Mouse (Mus musculus): ENCODE measurements at regions not wholly inside any gene's neighbourhood (a gene's known extent, or its start where the extent isn't known, plus 50 kb on each side); places are given as distances from the start of the nearest gene placed in this dataset.
"Not testable (repeated sequence)": the region's sequence is repeated elsewhere in the genome, so short reads cannot be mapped to it uniquely, and the experiment has no call there.

DNA sequence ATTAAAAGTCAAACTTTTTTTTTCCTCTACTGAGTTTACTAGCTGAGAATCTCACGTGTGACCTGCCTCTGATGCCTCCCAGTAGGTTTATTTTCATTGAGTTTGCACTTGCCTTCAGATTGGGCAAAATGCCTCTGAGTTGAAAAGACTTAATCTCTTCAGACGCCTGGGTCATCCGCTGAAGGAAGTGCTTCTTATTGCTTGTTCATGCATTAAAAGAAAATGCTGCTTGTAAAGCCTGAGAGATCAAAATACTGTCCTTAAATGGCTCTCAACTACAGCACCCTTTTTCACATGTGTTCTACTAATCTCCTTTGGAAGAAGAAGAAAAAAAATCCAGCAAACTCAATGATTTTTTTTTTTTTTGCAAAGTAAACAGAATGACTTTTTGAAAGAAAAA, 351.5 kb downstream of the Kcnh5 start:
- DNase-seq (ENCODE audit: low read depth, low spot score), result no peak

DNA sequence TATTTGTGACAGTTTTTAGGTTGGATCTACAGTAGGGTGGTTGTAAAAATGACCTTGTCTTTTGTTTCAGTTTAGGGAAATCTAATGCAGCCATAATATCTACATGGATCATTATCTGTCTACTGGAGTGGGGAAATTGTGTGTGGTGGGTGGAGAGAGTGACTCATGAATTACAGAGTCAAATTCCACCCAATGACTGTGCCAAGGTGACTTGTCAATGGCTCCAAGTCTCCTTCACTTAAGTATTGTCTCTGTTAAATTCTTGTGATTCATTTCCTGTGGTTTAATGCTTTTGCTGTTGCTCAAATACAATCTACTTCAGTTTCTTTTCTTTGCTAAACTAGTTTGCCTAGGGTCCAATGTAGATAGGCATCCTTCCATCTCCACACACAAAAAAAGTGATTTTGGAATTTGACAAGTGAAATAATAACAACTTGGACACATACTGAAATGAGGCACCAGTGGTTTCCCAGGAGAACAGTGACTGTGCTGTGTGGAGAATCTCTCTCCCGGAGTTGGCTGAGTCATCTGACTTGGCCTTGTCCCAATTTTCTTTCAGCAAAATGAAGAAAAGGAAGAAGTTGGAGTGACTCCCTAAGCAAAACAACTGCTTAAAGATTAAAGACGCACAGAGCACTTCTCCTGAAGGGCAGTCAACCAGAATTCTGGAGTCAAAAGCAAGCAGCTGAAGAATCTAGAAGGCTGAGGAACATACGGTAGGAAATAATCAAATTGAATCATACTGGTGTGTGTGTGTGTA, 352.2 kb downstream of the Kcnh5 start:
- no peak for DNase-seq (ENCODE audit: low read depth, low spot score)

DNA sequence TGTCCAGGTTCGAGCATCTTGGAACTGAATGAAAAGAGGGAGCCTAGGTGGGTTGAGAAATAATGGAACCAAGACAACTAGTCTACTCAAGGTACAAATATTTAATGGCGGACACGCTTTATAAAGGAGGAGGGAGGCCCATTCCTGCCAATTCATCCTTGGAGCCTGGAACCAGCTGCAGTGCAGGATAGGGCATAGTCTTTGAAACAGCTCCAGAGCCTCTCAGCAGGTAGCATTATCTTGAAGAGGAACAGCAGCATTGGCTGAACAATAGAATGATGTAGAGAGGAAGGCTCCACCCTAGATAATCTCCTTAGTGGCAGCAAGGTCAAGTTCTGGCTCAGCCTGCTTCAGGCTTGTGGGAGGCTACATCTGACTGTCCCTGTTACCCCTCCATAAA, 361.0 kb downstream of the Kcnh5 start:
- not testable (repeated sequence) for DNase-seq (ENCODE audit: low read depth, low spot score)

DNA sequence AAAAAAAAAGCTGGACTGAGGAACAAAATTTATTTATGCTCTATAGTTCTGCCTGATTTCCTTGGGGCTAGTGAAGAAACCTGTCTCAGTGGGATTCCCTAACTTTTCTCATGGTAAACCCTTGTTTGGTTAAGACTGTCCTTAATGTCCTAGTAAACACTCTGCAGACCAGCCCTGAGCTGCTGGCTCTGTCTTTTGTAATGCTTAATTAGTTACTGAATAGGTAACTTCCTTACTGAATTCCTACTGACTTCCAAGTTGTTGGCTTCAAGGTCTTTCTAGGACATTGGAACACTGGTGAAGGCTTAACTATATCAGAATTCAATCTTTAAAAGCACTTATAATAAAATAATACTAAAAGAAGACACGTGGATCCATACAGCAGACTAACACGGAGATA, 368.6 kb downstream of the Kcnh5 start:
- DNase-seq (ENCODE audit: low read depth, low spot score), result not testable (repeated sequence)

DNA sequence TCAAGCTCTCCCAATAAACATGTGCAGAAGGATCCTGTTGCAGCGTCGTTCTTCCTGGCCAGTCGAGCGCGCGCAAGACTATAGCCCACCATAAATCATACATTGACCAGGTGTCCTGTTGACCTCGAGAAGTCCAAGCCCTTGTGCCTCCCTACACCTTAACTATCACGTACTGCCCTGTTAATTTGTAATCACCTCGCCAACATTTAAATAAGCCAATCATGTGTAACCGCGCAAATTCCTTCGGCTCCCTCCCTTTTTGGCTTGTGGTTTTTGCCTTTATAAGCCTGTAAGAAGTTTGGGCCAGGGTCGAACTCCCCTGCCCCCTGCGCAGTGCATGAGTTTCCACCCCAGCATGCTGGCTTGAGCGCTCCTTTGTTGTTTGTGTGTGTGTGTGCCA, 369.2 kb downstream of the Kcnh5 start:
- DNase-seq (ENCODE audit: low read depth, low spot score), result not testable (repeated sequence)

DNA sequence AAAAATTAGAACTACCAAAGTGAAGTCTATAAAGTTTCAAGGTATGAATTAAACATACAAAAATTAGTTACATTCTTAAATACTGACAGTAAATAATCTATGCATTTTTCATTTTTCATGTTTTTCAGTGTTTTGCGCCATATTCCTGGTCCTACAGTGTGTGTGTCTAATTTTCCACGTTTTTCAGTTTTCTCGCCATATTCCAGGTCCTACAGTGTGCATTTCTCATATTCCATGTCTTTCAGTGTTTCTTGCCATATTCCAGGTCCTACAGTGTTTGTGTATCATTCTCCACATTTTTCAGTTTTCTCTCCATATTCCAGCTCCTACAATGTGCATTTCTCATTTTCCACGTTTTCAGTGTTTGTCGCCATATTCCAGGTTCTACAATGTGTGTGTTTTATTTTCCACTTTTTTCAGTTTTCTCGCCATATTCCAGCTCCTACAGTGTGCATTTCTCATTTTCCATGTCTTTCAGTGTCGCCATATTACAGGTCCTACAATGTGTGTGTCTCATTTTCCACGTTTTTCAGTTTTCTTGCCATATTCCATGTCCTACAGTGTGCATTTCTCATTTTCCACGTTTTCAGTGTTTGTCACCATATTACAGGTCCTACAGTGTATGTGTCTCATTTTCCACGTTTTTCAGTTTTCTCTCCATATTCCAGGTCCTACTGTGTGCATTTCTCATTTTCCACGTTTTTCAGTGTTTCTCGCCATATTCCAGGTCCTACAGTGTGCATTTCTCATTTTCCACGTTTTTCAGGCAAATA, 373.2 kb downstream of the Kcnh5 start:
- peak; percentile 4 for DNase-seq (ENCODE audit: low read depth, low spot score)

DNA sequence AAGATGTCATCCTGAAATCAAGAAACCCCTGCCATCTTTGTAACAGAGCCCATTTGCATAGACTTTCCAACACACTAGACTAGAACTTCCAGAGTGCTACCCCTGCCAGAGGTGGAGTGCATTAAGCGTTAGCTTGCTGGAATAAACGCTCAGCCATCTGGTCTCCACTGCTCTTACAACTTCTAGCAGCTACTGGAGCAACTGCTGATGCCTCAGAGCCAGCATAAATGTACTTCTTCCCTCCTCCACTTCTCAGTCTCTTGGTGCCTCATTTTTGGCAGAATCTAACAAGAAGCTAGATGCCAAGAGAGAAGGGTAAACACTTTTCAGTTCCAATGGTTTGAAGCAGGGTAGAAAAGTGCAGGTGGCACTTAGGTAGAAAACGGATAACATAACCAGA, 385.1 kb downstream of the Kcnh5 start:
- DNase-seq (ENCODE audit: low read depth, low spot score), result no peak

DNA sequence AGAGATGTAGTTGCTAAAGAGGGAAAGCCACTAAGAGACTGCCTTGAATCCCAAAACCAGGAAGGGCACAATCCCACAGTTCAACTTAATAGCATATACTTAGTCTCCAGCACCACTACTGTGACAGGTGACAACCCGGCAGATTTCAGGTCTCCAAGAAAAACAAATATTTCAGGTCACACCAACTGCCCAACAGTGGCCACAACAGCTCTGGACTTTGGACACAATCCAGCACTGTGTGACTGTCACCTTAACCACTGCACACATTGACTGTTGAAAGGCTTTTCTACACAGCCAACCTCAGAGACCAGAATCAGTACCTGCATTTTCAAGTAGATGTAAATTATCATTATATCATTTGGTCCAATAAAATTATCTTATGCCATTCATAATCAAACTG, 414.8 kb downstream of the Kcnh5 start:
- DNase-seq (ENCODE audit: low read depth, low spot score), result no peak

DNA sequence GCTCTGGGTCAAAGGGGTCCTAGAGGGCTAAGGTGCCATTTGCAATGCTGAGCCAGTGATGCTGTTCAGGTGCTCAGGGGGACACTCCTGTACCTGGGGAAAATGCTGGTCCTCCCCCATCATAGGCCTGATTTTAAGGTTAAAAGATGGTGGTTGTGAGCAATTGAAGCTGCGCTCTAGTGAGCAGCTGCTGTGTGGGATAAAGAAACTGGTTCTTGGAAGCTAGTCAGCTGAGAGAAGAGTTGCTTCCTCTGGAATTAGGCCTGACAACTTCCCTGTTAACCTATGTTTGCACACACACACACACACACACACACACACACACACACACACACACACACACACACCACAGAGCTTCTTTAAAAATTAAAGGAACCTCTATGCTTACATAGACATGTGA, 428.9 kb upstream of the Gm11042 start:
- DNase-seq (ENCODE audit: low read depth, low spot score), result no peak

DNA sequence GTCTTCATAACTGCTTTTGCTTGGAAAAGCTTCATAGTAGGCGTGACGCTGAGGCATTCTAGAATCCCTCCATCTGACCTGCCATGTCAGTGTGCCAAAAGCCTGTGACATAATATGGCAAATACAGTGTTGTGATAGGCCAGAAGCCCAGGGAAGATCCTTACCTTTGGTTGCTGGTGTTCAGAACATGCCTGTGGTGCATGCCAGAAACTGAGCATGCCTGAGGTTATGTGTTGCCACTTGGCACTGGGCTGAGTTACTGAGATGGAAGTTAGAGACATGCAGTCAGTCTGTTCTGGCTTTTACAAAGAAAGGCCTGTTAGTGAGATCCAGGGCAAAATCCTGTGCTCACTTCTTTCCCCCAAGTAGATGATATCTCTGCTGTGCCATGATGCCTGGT, 412.7 kb upstream of the Gm11042 start:
- no peak for DNase-seq (ENCODE audit: low read depth, low spot score)

DNA sequence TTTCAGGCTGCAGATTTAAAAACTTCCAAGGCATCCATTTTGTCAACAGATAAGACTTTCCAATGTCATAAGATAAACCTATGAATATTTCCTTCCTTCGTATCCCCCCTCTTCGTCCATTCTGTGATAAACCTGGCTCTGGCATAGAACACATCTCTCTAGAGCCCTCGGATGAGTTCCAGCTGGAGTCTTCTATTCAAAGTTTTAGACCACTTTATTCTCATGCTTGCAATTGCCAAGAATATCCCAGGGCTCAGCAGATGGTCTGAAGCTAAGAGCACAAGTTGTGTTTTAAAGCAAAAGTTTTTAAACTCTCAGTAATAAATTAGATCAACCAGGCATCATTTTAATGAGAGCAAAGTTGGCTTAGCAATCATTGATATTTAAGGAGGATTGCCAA, 363.0 kb upstream of the Gm11042 start:
- no peak for DNase-seq (ENCODE audit: low read depth, low spot score)

DNA sequence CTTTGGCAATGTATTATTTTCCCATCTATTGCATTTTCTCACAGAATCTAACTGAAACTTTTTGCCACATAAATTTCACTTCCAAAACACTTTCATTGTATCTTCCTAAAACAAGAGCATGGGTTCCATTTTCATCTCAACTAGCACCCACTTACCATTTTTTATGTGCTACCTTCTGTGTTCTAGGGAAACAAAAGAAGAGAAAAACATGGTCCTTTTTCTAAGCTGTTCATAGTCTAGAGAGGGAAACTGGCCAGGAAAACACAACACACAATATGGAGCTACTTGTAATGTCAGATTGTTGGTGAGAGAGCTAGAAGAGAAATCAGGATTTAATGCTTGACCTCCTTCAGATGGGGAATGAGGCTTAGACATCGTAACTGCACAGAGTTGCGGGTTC, 361.6 kb upstream of the Gm11042 start:
- DNase-seq (ENCODE audit: low read depth, low spot score), result no peak

DNA sequence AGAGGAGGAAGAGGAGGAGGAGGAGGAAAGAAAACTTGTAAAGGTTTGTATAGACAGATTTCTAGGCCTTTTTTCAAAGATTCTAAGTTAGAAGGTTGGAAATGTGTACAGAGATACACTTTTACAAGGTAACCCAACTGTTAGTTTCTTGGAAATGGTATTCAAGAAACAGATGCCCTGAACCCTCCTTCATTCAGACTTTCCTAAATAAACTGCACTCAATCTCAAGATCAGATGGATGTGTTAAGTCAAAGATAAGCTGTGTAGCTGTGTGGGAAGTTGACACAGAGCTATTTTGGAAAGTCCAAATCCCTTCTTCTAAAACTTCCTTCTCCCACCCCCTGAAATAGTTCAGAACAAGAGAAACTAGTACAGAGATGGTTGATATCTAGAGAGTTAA, 342.2 kb upstream of the Gm11042 start:
- no peak for DNase-seq (ENCODE audit: low read depth, low spot score)

DNA sequence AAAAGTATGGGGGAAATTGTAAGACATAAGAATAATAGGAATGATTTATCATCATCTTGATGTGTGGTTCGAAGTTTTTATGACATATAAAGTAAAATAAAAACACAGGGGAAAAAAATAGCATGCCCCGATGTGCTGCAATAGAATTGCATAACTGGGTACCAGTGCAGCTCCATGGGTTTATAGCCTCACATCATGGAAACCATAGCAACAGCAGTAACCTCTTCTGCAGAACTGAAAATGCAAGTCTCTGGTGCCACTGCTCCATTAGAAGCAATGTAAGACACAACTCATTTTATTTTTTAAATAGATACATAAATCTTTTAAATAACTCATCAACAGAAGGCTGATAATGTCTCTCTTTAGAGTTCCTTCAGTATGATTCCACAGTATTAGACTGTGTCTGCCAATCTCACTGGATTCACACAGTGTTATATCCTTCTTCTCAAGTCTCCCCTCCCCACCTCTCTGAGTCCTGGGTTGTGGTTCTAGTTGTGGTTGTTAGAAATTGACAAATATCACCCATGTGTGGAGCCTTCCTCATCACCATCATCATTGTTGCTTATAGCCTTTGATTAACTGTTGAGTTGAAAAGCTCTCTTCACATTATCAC, 340.9 kb upstream of the Gm11042 start:
- no peak for DNase-seq (ENCODE audit: low read depth, low spot score)

DNA sequence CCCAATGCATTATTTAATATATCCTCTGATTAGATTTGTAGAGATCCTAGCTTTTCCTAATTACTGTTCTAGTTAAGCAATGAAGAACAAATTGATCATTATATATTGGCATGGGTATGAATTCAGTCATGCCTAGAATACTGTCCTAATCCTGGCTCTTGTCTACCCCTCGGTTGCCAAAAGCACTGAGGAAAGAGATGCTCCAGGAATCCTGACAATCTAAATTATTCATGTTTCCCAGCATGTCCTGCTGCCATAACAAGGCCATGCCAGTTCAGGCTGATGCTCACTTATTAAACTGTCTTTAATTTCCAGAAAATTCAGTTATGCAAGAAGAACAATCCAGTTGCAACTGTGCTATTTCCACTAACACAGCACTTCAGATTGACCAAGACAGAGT, 335.1 kb upstream of the Gm11042 start:
- DNase-seq (ENCODE audit: low read depth, low spot score), result no peak

DNA sequence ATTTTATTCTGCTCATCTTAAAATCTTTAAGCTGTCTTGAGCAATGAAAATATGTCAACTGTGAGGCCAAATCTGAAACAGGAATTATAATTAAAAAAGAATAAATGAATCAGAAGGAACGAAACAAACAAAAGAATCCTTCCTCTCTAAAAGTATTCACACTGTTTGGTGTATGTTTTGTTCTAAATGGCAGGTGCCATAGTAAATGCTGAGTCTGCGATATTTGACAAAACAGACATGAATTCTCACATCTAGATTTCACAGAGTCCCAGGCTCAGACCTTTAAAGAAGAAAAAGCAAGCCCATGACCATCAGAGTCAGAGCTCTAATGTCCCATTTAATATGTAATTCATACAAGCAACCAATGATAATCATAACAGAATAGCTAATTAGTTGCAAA, 316.6 kb upstream of the Gm11042 start:
- DNase-seq (ENCODE audit: low read depth, low spot score), result no peak

DNA sequence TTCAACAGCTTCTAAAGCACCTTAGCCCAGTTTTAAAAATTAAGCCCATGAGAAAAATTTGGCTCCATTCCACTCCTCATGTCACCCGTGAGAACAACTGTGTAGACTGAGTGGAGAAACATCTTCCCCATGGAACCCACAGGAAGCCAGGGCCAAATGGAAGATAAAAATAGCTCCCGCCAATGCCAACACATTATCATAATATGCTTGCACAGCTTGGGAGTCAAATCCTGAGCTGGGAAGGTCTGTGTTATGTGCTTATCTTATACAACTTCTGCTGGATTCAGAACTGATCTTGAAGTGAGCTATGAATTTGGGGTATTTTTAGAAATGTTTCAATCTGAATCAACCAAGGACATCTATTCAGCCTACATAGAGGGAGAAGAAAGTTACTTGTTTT, 279.0 kb upstream of the Gm11042 start:
- DNase-seq (ENCODE audit: low read depth, low spot score), result no peak

DNA sequence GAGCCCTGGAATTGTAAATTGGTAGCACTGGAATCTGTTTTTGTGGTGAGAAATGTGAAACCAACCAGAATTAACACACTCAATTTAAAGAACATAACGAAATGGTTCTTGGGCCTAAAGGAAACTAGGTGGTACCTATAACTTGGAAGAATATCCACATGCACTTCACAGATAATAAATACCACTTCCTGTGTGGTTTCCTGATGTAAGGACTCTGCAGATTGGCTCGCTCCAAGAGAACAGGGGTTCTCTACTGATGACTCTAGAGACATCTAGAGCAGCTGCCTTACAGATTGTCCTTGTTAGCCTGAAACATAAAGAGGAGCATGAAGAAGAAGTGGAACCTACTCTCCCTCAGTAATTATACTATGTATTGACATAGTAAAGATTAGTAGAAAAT, 238.4 kb upstream of the Gm11042 start:
- no peak for DNase-seq (ENCODE audit: low read depth, low spot score)

DNA sequence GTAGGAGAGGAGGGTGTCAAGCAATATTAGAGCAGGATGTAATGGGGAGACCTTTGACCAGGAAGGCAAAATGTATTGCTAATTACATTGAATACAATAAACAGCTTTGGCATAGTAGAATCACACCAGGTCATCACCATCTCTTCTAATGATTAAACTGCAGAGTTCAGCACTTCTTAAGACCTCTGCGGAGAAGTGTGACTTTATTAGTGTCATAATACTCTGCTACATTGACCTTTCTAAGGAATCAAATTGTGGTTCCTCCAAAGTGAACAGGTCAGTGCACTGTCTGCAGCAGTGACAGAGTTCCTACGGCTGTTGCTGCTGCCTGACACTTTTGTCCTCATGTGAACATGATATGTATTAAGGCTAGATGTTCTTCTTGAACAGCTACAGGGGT, 228.0 kb upstream of the Gm11042 start:
- no peak for DNase-seq (ENCODE audit: low read depth, low spot score)

DNA sequence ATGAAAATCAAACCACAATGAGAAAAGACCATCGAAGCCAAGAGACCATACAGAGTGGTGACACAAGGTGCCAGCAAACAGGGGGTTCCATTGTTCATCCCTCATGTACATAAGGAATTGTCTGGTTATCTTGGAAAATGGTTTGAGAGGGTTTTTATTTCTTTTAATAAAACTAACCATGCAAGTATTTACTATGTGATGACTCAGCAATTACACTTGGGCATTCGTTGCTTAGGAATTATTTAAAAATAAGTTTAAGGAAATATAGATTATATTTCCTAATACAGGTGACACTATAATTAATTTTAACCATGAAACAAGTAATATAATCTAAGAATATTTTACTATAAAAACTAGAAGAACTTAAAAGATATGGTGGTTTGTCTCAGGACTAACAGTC, 218.7 kb upstream of the Gm11042 start:
- DNase-seq (ENCODE audit: low read depth, low spot score), result no peak

DNA sequence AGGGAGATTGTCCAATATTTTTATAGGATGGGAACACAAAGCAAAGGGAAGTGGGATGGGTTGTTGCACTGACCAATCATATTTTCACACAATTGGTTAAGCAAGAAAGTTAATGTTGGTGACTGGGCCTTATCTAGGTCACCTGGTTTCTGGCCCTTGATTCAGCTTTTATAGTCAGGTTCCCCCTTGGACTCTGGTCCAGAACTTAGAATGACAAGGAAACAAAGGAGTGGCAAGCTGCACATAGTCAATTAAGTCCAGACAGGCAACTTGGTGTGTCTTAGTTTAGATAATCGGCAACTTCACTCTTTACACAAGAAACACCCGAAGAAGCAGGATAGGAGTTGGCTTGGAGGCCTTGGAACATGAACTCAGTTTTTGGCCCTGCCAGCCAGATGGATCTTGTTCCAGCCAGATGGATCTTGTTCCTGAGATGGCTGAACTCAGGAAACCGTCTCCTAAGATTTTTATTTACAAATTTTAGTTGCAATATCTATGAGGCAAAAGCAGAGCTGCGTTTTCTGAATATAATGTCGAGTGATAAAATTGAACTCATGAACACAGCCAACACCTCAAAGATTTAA, 212.9 kb upstream of the Gm11042 start:
- DNase-seq (ENCODE audit: low read depth, low spot score), result no peak

DNA sequence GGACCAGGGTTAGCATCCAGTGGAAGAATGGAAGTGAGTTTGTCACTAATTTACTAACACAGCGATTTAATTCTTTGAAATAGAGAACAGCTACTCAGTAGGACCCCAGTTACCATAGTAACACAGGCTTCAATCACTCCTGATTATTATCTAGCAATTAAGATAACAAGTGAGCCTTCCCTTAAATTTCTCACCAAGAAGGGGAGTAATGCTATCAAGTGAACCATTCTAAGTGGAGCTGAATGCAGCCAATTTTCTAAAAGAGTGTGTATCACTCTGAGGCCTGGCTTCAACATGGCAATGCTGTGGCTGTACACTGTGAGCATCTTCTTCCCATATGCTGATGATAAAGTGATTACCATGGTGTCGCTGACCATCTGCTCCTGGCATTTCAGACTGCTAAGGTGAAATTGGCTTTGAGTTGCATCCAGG, 211.0 kb upstream of the Gm11042 start:
- DNase-seq (ENCODE audit: low read depth, low spot score), result no peak

Data from CD4-positive helper T cell, adult 2 months (primary cell).